Mouse (Mus musculus): ENCODE data around the gene Pacs2. TPM values are rescaled to one million over a fixed set of nuclear protein-coding genes. Genes with fewer than 3 reads are reported as not detected.
A peak's percentile ranks its signal among the peaks of the same experiment; 100 is the strongest.

The Pacs2 gene
- polyA plus RNA-seq, 1 experiment from 2014 or later = 26.1 TPM

DNA sequence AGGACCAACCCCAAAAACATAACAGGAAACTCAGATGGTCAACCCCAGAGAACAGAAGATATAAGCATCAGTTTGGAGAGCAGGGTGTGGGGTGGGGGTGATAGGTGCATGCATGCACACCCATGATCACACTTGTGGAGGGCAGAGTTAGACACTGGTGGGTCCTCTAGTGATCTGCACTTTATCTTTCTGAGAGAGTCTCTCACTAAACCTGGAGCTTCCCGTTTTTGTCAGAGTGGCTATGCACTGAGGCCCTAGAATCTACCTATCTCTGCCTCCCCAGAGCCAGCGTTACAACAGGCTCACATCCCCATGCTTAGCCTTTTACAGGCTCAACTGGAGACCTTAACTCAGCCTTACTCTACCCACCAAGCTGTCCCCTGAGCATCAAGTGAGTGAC is 22.9 kb upstream of the Pacs2 start:
- H3K4me2 ChIP-seq = no peak overlapping the region
- ATAC-seq (ENCODE audit: low read depth) = no peak
- WGBS = 85% methylated on average over 2 of the region's 2 CpGs
- H3K27ac ChIP-seq (replicated peaks) = no peak overlapping the region
- no peak overlapping the region for H3K4me3 ChIP-seq
- peaks cover under 1% of the 10 kb centered on the region; the same call in 1 of the 2 replicates for H3K4me1 ChIP-seq (replicated peaks)
- no peaks in the 10 kb centered on the region for H3K9me3 ChIP-seq
- no peak overlapping the region for H3K9ac ChIP-seq
- H3K27me3 ChIP-seq = no peaks in the 10 kb centered on the region
- H3K36me3 ChIP-seq = peaks cover 37% of the 10 kb centered on the region

DNA sequence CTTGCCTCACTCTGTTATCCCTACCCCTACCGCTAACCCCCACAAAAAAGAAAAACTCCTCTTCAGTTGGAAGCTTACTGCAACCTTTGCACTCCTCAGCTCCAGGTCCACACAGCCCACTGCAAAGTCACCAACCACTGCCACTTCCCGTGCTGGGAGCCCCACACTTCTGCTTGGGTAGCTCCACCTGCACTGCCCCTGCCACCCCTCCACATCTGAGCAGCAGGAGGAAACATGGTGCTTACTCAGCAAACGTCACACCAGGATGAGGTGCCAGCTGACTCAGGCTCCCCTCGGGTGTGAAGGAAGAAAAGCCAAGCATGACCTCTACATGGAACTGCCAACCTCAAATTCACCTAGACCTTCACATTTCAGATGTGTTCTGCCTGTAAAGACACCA is 20.2 kb upstream of the Pacs2 start:
- no peaks in the 10 kb centered on the region for H3K9me3 ChIP-seq
- no peak overlapping the region for H3K4me2 ChIP-seq
- peaks cover 26% of the 10 kb centered on the region for H3K4me1 ChIP-seq (replicated peaks)
- H3K4me3 ChIP-seq = no peak overlapping the region
- WGBS = 82% methylated on average over 4 of the region's 4 CpGs
- no peak for ATAC-seq (ENCODE audit: low read depth)
- H3K9ac ChIP-seq = no peak overlapping the region
- peaks cover 19% of the 10 kb centered on the region for H3K36me3 ChIP-seq
- H3K27ac ChIP-seq (replicated peaks) = no peak overlapping the region
- no peaks in the 10 kb centered on the region for H3K27me3 ChIP-seq

DNA sequence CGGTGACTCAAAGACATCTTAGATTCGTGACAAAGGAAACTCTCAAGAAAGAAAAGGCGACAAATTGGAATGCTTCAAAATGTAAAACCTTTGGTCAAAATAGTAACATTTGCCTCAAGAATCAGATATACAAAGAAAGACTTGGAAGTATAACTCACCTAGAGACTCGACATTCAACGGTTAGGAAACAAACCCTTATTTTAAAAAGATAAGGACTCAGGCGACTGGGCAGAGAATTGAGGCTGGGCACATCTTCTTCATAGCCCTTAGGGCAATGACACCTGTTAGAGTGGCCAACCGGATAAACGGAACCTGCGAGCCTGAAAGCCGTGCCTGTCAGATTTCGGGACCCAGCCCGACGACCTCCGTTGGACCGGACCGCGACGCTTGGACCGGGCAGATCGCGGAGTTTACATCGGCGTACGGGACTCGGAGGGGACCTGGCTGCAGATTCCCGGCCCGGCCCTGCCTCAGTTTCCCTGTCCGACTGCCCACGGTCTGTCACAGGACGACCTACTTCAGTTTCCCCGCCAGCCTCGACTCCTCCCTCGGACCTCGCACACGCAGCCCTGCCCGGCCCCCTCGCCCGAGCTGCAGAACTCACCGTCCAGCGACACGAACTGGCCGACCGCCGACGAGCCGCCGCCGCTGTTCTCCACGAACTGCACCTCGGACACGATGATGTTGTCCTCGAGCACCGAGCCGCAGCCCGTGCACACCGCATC is 14.6 kb upstream of the Pacs2 start:
- peak overlapping the region; percentile 96 for H3K9ac ChIP-seq
- WGBS = 1% methylated on average over 56 of the region's 56 CpGs
- no peaks in the 10 kb centered on the region for H3K27me3 ChIP-seq
- H3K4me3 ChIP-seq = peak overlapping the region; percentile 89
- no peak; the same call in 1 of the 2 replicates for ATAC-seq (ENCODE audit: low read depth)
- H3K4me1 ChIP-seq (replicated peaks) = peaks cover 43% of the 10 kb centered on the region
- H3K9me3 ChIP-seq = no peaks in the 10 kb centered on the region
- H3K4me2 ChIP-seq = peak overlapping the region; percentile 88
- no peaks in the 10 kb centered on the region for H3K36me3 ChIP-seq
- peak overlapping the region; percentile 96 for H3K27ac ChIP-seq (replicated peaks)

DNA sequence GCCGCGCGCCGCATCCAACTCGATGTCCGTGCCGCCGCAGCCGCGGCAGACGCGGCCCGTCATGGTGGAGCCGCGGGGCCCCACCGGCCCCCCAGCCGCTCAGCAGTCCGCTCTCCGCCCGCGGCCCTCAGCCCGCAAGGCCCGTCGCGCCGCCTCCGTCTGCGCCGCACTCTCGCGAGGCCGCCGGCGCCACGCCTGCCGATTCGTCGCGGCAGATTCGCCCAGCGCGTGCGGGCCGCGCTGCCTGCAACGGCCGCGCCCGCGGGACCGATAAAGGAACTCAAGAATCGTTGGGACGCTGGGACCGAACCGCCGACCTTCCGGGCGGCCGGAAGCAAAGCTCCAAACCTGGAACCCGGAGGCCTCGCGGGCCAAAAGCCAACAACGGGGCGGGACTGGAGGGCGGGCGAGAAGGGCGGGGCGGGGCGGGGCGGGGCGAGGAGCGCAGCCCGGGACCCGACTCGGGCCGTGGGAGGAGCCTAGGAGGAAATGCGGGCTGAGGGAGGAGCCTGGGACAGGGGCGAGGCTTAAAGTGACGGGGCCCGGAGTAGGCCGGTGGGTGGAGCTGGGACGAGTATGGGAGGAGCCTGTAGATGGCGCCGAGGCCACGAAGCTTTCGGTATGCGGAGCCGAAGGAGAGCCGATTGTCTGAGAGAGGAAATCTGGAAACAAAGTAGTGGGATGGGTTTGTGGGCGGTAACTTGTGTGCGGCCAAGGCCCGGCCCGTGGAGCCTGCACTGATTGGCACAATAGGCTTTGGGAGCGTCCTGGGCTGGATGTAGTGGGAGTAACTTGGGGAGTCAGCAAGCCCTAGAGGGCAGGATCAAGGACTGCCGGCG is 13.8 kb upstream of the Pacs2 start, which contains the start of gene Brf1:
TSS of gene Brf1 (minus strand) at position 411 of the 839 bp plus-strand sequence.
- under 1% methylated on average over 94 of the region's 96 CpGs for WGBS
- Histone ChIP-seq H3K27me3 (no peaks in the 10 kb centered on the region), H3K9me3 (no peaks in the 10 kb centered on the region), H3K36me3 (no peaks in the 10 kb centered on the region), H3K9ac (peak within 1 kb of the TSS; percentile 96), H3K27ac (replicated peaks) (peak within 1 kb of the TSS; percentile 96), H3K4me2 (peak within 1 kb of the TSS; percentile 88), H3K4me3 (peak within 1 kb of the TSS; percentile 89), H3K4me1 (replicated peaks) (peaks cover 43% of the 10 kb centered on the region)
- peak; percentile 99 for ATAC-seq (ENCODE audit: low read depth)

DNA sequence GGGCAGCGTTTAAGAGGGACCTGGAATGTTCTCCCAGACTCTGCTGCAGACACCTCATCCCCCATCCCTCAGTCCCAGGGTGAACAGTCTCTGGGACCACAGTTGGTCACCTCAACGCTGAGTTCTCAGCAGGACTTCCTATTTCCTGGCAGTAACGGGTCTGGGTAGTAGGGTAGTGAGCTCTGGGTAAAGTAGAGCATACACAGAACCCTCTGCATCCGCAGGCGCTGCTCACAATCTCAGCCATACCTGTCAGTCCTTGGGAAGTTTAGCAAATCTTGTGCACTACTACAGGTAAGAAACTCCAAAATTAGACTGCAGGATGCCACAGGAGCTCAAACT is 13.2 kb upstream of the Pacs2 start:
- 3% methylated on average over 5 of the region's 5 CpGs for WGBS
- Histone ChIP-seq H3K4me1 (replicated peaks) (peaks cover 43% of the 10 kb centered on the region), H3K36me3 (no peaks in the 10 kb centered on the region), H3K27ac (replicated peaks) (peak overlapping the region; percentile 96), H3K4me2 (peak overlapping the region; percentile 88), H3K9me3 (no peaks in the 10 kb centered on the region), H3K4me3 (peak overlapping the region; percentile 89), H3K9ac (peak overlapping the region; percentile 96), H3K27me3 (no peaks in the 10 kb centered on the region)
- peak; percentile 51 for ATAC-seq (ENCODE audit: low read depth)

DNA sequence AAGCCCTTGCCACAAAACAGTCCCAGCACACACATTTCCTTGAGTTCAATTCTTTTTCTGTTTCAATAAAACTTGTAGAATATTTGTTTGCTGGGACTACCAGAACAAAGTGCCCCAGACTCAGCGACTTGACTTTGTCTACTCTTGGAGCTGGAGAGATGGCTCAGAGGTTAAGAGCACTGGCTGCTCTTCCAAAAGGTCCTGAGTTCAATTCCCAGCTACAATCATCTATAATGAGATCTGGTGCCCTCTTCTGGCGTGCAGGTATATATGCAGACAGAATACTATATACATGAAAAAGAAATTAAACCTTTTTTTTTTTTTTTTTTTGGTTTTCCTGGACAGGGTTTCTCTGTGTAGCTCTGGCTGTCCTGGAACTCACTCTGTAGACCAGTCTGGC is 11.6 kb upstream of the Pacs2 start:
- WGBS = 41% methylated on average over 2 of the region's 2 CpGs
- Histone ChIP-seq H3K27me3 (no peaks in the 10 kb centered on the region), H3K4me1 (replicated peaks) (peaks cover 32% of the 10 kb centered on the region), H3K4me3 (no peak overlapping the region), H3K4me2 (no peak overlapping the region), H3K27ac (replicated peaks) (no peak overlapping the region), H3K9me3 (no peaks in the 10 kb centered on the region), H3K9ac (no peak overlapping the region), H3K36me3 (no peaks in the 10 kb centered on the region)
- ATAC-seq (ENCODE audit: low read depth) = no peak

DNA sequence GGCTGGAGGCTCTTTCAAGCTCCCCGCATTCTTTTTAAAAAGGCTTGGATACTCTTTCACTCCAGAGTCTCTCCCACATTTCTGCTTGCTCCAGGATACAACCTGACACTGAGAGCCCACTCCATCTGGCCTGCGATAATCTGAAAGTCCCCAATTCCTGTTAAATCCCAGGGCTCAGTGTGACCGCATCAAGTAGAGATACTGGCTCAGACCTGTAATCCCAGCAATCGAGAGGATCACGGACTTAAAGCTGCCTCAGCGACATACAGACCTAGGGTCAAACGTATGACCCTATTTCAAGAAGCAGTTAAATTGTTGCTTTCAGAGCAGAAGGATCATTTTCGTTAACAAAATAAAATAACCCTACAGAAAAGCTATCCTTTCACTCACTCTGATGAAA is 10.3 kb upstream of the Pacs2 start:
- no peaks in the 10 kb centered on the region for H3K9me3 ChIP-seq
- no peak overlapping the region for H3K27ac ChIP-seq (replicated peaks)
- no peaks in the 10 kb centered on the region for H3K36me3 ChIP-seq
- WGBS = 85% methylated on average over 8 of the region's 8 CpGs
- H3K27me3 ChIP-seq = no peaks in the 10 kb centered on the region
- H3K9ac ChIP-seq = no peak overlapping the region
- H3K4me3 ChIP-seq = no peak overlapping the region
- no peak overlapping the region for H3K4me2 ChIP-seq
- H3K4me1 ChIP-seq (replicated peaks) = peaks cover 18% of the 10 kb centered on the region
- no peak for ATAC-seq (ENCODE audit: low read depth)

DNA sequence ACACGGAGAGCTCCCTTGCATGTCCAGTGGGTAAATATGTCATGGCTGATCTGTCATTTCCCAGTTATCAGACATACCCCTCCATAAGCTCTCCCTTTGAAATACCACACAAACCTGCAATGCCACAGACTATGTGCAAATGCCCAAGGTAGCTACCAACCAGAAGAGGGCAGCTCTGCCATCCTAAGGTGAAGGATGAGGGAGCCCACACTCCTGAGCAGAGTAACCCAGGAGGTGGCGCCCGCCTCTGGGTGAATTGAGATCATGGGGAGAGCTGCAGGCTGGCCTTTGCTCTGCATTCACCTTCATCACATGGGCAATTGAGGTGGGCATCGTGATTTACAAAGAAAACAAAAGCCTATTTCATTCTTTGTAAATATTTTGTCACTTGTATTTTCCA is 9.3 kb upstream of the Pacs2 start:
- no peak overlapping the region for H3K27ac ChIP-seq (replicated peaks)
- peaks cover 9% of the 10 kb centered on the region for H3K4me1 ChIP-seq (replicated peaks)
- H3K4me3 ChIP-seq = no peak overlapping the region
- H3K27me3 ChIP-seq = no peaks in the 10 kb centered on the region
- 32% methylated on average over 4 of the region's 4 CpGs for WGBS
- H3K36me3 ChIP-seq = no peaks in the 10 kb centered on the region
- no peak for ATAC-seq (ENCODE audit: low read depth)
- H3K9ac ChIP-seq = no peak overlapping the region
- H3K9me3 ChIP-seq = no peaks in the 10 kb centered on the region
- H3K4me2 ChIP-seq = no peak overlapping the region

DNA sequence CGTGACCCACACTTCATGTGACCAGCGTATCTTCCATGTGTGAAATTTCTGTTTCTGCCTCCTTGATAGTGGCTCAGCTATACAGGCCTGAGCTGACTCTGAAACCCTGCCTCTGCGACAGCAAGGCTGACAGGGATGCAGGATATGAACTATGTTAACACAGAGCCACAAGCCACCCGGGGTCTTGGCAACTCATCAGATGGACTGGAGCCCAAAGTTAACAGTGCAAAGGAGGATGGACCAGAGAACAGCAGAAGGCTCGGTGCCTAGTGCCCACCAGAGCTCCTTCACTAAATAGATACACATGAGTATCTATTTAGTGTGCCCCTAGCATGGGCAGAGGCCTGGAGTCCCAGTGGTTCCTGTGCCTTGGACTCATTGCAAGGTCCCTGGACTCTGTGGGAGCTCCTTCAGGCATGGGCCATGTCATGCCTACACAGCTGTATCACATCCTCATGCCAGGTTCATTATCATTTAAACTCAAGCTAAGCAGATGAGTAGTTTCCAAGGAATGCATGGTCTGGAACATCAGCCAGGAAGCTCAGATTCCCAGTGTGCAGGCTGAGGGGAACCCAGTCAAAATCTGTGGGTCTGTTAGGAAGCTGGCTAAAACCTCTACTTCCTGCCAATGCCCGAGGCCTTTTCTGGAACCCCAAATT is 2.5 kb upstream of the Pacs2 start:
- H3K4me1 ChIP-seq (replicated peaks) = peaks cover 34% of the 10 kb centered on the region
- H3K9me3 ChIP-seq = no peaks in the 10 kb centered on the region
- no peak overlapping the region for H3K27ac ChIP-seq (replicated peaks)
- H3K27me3 ChIP-seq = no peaks in the 10 kb centered on the region
- 90% methylated on average over 6 of the region's 6 CpGs for WGBS
- no peak overlapping the region for H3K9ac ChIP-seq
- no peak for ATAC-seq (ENCODE audit: low read depth)
- H3K4me3 ChIP-seq = no peak overlapping the region
- H3K4me2 ChIP-seq = no peak overlapping the region
- H3K36me3 ChIP-seq = no peaks in the 10 kb centered on the region

DNA sequence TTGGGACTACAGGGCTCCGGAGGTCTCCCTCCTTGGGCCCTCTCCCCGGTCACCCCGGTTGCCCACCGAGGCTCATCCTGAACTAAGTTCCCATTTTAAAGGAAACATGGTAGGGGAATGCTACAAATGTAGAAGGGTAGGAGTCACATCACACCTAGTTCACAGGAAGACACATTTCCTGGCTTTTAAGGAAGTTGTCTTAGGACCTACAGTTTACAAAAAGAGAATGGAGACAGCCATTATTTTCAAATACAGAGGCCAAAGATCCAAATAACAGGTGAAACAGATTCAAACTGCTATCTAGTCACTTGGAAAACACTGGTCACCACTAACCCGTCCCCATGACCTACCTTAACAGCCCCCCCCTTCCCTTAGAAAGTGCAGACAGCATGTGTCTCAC is 1.9 kb upstream of the Pacs2 start:
- Histone ChIP-seq H3K27ac (replicated peaks) (peak overlapping the region; percentile 96; the same call in 1 of the 2 replicates), H3K4me3 (no peak overlapping the region), H3K27me3 (no peaks in the 10 kb centered on the region), H3K9ac (peak overlapping the region; percentile 88), H3K9me3 (no peaks in the 10 kb centered on the region), H3K4me2 (no peak overlapping the region), H3K4me1 (replicated peaks) (peaks cover 40% of the 10 kb centered on the region), H3K36me3 (no peaks in the 10 kb centered on the region)
- ATAC-seq (ENCODE audit: low read depth) = no peak
- 91% methylated on average over 5 of the region's 5 CpGs for WGBS

DNA sequence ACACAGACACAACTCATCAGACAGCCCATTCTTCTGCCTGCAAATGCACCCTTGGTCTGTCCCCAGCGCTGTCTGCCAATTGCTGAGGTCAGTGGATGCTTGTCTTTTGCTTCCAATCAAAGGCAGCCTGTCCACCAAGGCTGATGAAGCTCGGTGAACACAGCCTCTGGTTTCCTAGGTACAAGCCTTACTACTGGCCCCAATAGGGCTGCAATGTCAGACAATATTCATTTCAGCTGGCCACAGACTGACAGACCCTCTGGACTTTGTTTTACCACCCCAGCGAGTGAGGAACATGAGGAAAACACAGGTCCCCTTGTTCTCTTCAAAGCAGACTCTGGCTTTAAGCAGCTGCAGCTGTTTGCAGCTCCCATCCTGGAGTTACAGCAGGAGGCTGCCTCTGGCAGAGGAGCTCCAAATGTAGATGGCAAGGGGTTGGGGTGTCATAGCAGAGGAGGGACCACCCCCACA is 1.3 kb upstream of the Pacs2 start:
- H3K36me3 ChIP-seq = no peaks in the 10 kb centered on the region
- H3K4me2 ChIP-seq = peak overlapping the region; percentile 61
- ATAC-seq (ENCODE audit: low read depth) = no peak
- H3K27ac ChIP-seq (replicated peaks) = peak overlapping the region; percentile 96
- peak overlapping the region; percentile 91; the same call in 1 of the 2 replicates for H3K4me3 ChIP-seq
- H3K9ac ChIP-seq = peak overlapping the region; percentile 88
- no peaks in the 10 kb centered on the region for H3K27me3 ChIP-seq
- H3K4me1 ChIP-seq (replicated peaks) = peaks cover 47% of the 10 kb centered on the region
- WGBS = 42% methylated on average over 3 of the region's 3 CpGs
- no peaks in the 10 kb centered on the region for H3K9me3 ChIP-seq

Measured in neural tube, embryonic 13.5 days (tissue).